14 mouse cellular contexts compared by ENCODE assay signal in the genomic region with DNA sequence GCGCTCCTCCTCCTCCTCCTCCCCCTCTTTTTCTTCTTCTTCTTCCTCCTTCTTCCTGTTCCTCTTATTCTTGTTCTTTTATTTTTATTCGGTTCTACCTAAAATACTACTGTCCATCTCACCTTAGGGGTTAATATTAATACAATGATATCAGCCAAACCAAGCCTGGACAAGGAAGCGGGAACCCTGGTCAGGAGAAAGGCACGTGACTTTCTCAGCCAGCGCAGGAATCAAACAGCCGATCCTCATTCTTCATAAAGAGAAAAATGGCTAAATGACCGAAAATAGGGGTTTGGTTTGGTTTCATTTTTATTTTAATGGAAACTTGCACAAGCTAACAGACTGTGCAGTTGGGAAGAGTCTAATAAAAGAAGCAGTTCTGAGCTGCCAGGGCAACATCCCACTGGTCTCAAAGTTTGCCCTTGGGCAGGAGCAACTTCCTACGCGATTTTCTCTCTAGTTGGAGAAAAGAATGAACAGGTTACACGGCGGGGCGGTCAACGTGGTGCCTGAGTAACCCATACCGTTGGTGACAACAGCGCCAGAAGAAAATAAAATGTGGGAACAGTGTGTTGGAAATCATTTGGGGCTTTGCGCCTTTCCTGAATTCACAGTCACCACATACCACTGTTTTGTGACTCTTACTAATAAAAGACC.
DNase-seq lines count a peak whose midpoint lies in the region; ATAC-seq and TF ChIP-seq lines count a peak whose summit lies in the region.
"Had no signal": no experiment of that assay in that cellular context is flagged by ENCODE, and none has a peak within 500 bp of the region (broad histone marks: within the 10 kb centered on the region; RNA-seq: fewer than 3 reads in every experiment).

No protein-coding gene starts in this region.

- no peak overlapping the region for H3K4me3 ChIP-seq in neural tube, embryonic 11.5 days (ENCODE audit: low read depth, low read length)
- no peak overlapping the region for H3K4me3 ChIP-seq in kidney, postnatal 0 days (replicated peaks; ENCODE audit: low read depth, low read length)
- H3K4me3 ChIP-seq: forebrain, embryonic 15.5 days; heart, embryonic 13.5 days; limb, embryonic 15.5 days; midbrain, embryonic 12.5 days had no signal

- H3K4me2 ChIP-seq in neural tube, embryonic 11.5 days (ENCODE audit: low read depth): peak overlapping the region; percentile 38
- H3K4me2 ChIP-seq in kidney, postnatal 0 days (ENCODE audit: low read length): peak overlapping the region; percentile 44
- H3K4me2 ChIP-seq: forebrain, embryonic 15.5 days; heart, embryonic 13.5 days; limb, embryonic 15.5 days; midbrain, embryonic 12.5 days had no signal

- peak; percentile 64 for DNase-seq in heart, adult 11 months
- no peak for DNase-seq in heart, postnatal 14 days
- DNase-seq in neural tube, embryonic 11.5 days (ENCODE audit: low spot score): no peak
- no peak for DNase-seq in neural tube, embryonic 10.5 days (ENCODE audit: extremely low spot score, low spot score)
- DNase-seq in kidney, postnatal 0 days (ENCODE audit: low spot score): no peak
- DNase-seq in spleen, postnatal 10 days (ENCODE audit: low spot score in 2 of 2): no peak
- DNase-seq in cerebellum, adult 18-20 months: no peak
- DNase-seq: gastrocnemius, postnatal 10 days; layer of hippocampus, postnatal 36 days; lung, postnatal 10 days had no signal

- intact Hi-C loops in heart, postnatal 14 days (cut with DNase I): no loop called here

- H3K9me3 ChIP-seq in neural tube, embryonic 11.5 days (ENCODE audit: control insufficient read depth, low read length): no peaks in the 10 kb centered on the region
- no peaks in the 10 kb centered on the region for H3K9me3 ChIP-seq in kidney, postnatal 0 days (replicated peaks; ENCODE audit: low read length)
- H3K9me3 ChIP-seq: forebrain, embryonic 15.5 days; heart, embryonic 13.5 days; limb, embryonic 15.5 days; midbrain, embryonic 12.5 days had no signal

- H3K4me1 ChIP-seq in neural tube, embryonic 11.5 days (ENCODE audit: control insufficient read depth, insufficient read depth, low read length): peaks cover 30% of the 10 kb centered on the region
- peaks cover 4% of the 10 kb centered on the region; the same call in 1 of the 2 replicates for H3K4me1 ChIP-seq in kidney, postnatal 0 days (replicated peaks; ENCODE audit: insufficient read depth, low read length)

- no peaks in the 10 kb centered on the region for H3K27me3 ChIP-seq in neural tube, embryonic 11.5 days (ENCODE audit: control insufficient read depth, insufficient read depth, low read length)
- no peaks in the 10 kb centered on the region for H3K27me3 ChIP-seq in kidney, postnatal 0 days (ENCODE audit: insufficient read depth, low read length)

- no peaks in the 10 kb centered on the region for H3K36me3 ChIP-seq in neural tube, embryonic 11.5 days (ENCODE audit: control insufficient read depth, insufficient read depth, low read length)
- H3K36me3 ChIP-seq in kidney, postnatal 0 days (ENCODE audit: insufficient read depth, low read length): no peaks in the 10 kb centered on the region
- H3K36me3 ChIP-seq: forebrain, embryonic 15.5 days; heart, embryonic 13.5 days; limb, embryonic 15.5 days; midbrain, embryonic 12.5 days had no signal

- WGBS in neural tube, embryonic 11.5 days: 67% methylated on average over 16 of the region's 16 CpGs
- 57% methylated on average over 16 of the region's 16 CpGs for WGBS in kidney, postnatal 0 days

- H3K9ac ChIP-seq in neural tube, embryonic 11.5 days (ENCODE audit: low read length): peak overlapping the region; percentile 5
- H3K9ac ChIP-seq in kidney, postnatal 0 days (ENCODE audit: low read depth, low read length): 0 out of 2 replicates have a peak overlapping the region, but pooled peaks have one; percentile 1
- H3K9ac ChIP-seq: forebrain, embryonic 15.5 days; heart, embryonic 13.5 days; limb, embryonic 15.5 days; midbrain, embryonic 12.5 days had no signal

- H3K27ac ChIP-seq in neural tube, embryonic 11.5 days (ENCODE audit: low read depth, low read length): peak overlapping the region; percentile 79
- peak overlapping the region; percentile 73 for H3K27ac ChIP-seq in kidney, postnatal 0 days
- H3K27ac ChIP-seq: heart, embryonic 13.5 days; limb, embryonic 15.5 days; midbrain, embryonic 12.5 days had no signal

- no peak for ATAC-seq in neural tube, embryonic 11.5 days (ENCODE audit: insufficient read depth, low FRiP score, low TSS enrichment)
- no peak for ATAC-seq in kidney, postnatal 0 days (replicated peaks; ENCODE audit: low FRiP score, low read depth)
- ATAC-seq: forebrain, embryonic 15.5 days had no signal

- no peak for TF ChIP-seq CTCF in kidney, postnatal 0 days (IDR thresholded peaks at IDR 0.05; ENCODE audit: low read depth)
